Mouse (Mus musculus) MEL (cell line): ENCODE measurements around the gene Rps15a. TPM values are rescaled to one million over a fixed set of nuclear protein-coding genes. Genes with fewer than 3 reads are reported as not detected.
A peak's percentile ranks its signal among the peaks of the same experiment; 100 is the strongest.

Experiments used
- DNase-seq: peaks from one replicate; pipeline ENCODE4 v3.0.0; 2011; ENCODE audit warnings: low read depth, low spot score
- H3K27ac ChIP-seq: 2 replicates; pipeline ENCODE4 v1.5.1; 2012; ENCODE audit warnings: low read depth, mild to moderate bottlenecking, control low read depth, low read length, moderate library complexity; ENCODE audit not compliant: control insufficient read depth
- H3K27me3 ChIP-seq, 2 experiments: fragments of 150-350 bp in 1 of 2; sonication (generic) in 1 of 2; 2 replicates each; pipeline ENCODE4 v1.6.1; 2012; ENCODE audit warnings: low read length in 2 of 2, mild to moderate bottlenecking in 2 of 2, improper control_type of control experiment in 1 of 2, moderate library complexity in 1 of 2; ENCODE audit not compliant: insufficient read depth in 2 of 2, control insufficient read depth in 1 of 2
- H3K36me3 ChIP-seq, 2 experiments: 2 replicates each; pipeline ENCODE4 v1.6.1; 2012 to 2014; ENCODE audit warnings: low read length in 2 of 2, improper control_type of control experiment in 1 of 2, inconsistent platforms in 1 of 2, mild to moderate bottlenecking in 1 of 2; ENCODE audit not compliant: insufficient read depth in 2 of 2, control insufficient read depth in 1 of 2
- H3K4me1 ChIP-seq, 2 experiments: fragments of 150-350 bp in 1 of 2; sonication (generic) in 1 of 2; 2 replicates each; pipeline ENCODE4 v1.6.1; 2012; ENCODE audit warnings: low read length in 2 of 2, improper control_type of control experiment in 1 of 2, mild to moderate bottlenecking in 1 of 2; ENCODE audit not compliant: insufficient read depth in 2 of 2, control insufficient read depth in 1 of 2
- H3K4me3 ChIP-seq, 2 experiments: fragments of 150-350 bp in 1 of 2; sonication (generic) in 1 of 2; 2 replicates each; pipeline ENCODE4 v1.5.1; 2012; ENCODE audit warnings: low read depth in 2 of 2, low read length in 2 of 2, mild to moderate bottlenecking in 2 of 2, moderate library complexity in 2 of 2, control low read depth in 1 of 2, improper control_type of control experiment in 1 of 2; ENCODE audit not compliant: control insufficient read depth in 1 of 2, insufficient read depth in 1 of 2
- H3K79me2 ChIP-seq: 2 replicates; pipeline ENCODE4 v1.6.1; 2012; ENCODE audit warnings: mild to moderate bottlenecking, low read length, moderate library complexity; ENCODE audit not compliant: control insufficient read depth, poor library complexity, insufficient read depth
- H3K9ac ChIP-seq: 2 replicates; pipeline ENCODE4 v1.6.1; 2012; ENCODE audit warnings: low read depth, mild to moderate bottlenecking, control low read depth, low read length, moderate library complexity; ENCODE audit not compliant: control insufficient read depth, poor library complexity, severe bottlenecking
- H3K9me3 ChIP-seq: fragments of 150-350 bp; sonication (generic); replicated peaks from 2 replicates; pipeline ENCODE4 v1.6.1; 2012; ENCODE audit warnings: mild to moderate bottlenecking, low read length, improper control_type of control experiment, moderate library complexity; ENCODE audit not compliant: insufficient read depth
- CHD2 ChIP-seq: IDR thresholded peaks from 2 replicates; pipeline ENCODE4 v1.6.1; 2011; ENCODE audit warnings: low read length, improper control_type of control experiment
- CTCF ChIP-seq, 3 experiments: IDR thresholded peaks in 2 of 3; conservative IDR thresholded peaks in 1 of 3; 2 replicates each; pipeline ENCODE4 v1.5.1; 2011 to 2012; ENCODE audit warnings: low read length in 3 of 3, low read depth in 2 of 3, mild to moderate bottlenecking in 2 of 3, improper control_type of control experiment in 1 of 3, inconsistent platforms in 1 of 3, mixed read lengths in 1 of 3, moderate library complexity in 1 of 3; ENCODE audit not compliant: control insufficient read depth in 1 of 3, insufficient read depth in 1 of 3, poor library complexity in 1 of 3, severe bottlenecking in 1 of 3
- ETS1 ChIP-seq: IDR thresholded peaks from 2 replicates; pipeline ENCODE4 v1.6.1; 2012; ENCODE audit warnings: low read depth, mild to moderate bottlenecking, inconsistent platforms, low read length, improper control_type of control experiment, moderate library complexity
- GABPA ChIP-seq: IDR thresholded peaks from 2 replicates; pipeline ENCODE4 v1.6.1; 2012; ENCODE audit warnings: low read depth, mild to moderate bottlenecking, inconsistent platforms, low read length, improper control_type of control experiment, moderate library complexity
- MAX ChIP-seq: IDR thresholded peaks from 2 replicates; pipeline ENCODE4 v1.6.1; 2011; ENCODE audit warnings: low read length, improper control_type of control experiment
- MYB ChIP-seq: IDR thresholded peaks from 2 replicates; pipeline ENCODE4 v1.6.1; 2011; ENCODE audit warnings: mild to moderate bottlenecking, low read depth, low read length, improper control_type of control experiment
- MYC ChIP-seq: IDR thresholded peaks from 2 replicates; pipeline ENCODE4 v1.6.1; 2011; ENCODE audit warnings: low read depth, mild to moderate bottlenecking, low read length, improper control_type of control experiment, moderate library complexity
- NRF1 ChIP-seq: IDR thresholded peaks from 2 replicates; pipeline ENCODE4 v1.6.1; 2014; ENCODE audit warnings: low read depth, mild to moderate bottlenecking, inconsistent platforms, low read length, improper control_type of control experiment, moderate library complexity; ENCODE audit not compliant: poor library complexity, insufficient read depth, severe bottlenecking
- RAD21 ChIP-seq: IDR thresholded peaks from 2 replicates; pipeline ENCODE4 v1.6.1; 2011; ENCODE audit warnings: mild to moderate bottlenecking, low read depth, low read length, improper control_type of control experiment
- SMC3 ChIP-seq: IDR thresholded peaks from 2 replicates; pipeline ENCODE4 v1.6.1; 2011; ENCODE audit warnings: low read depth, low read length, improper control_type of control experiment
- USF2 ChIP-seq, 2 experiments: IDR thresholded peaks; 2 replicates each; pipeline ENCODE4 v1.6.1; 2011 to 2012; ENCODE audit warnings: improper control_type of control experiment in 2 of 2, low read length in 2 of 2, borderline replicate concordance in 1 of 2, inconsistent platforms in 1 of 2, low read depth in 1 of 2, mild to moderate bottlenecking in 1 of 2; ENCODE audit not compliant: insufficient read depth in 1 of 2
- ZC3H11A ChIP-seq: IDR thresholded peaks from 2 replicates; pipeline ENCODE4 v1.6.1; 2012; ENCODE audit warnings: low read depth, mild to moderate bottlenecking, inconsistent platforms, low read length, improper control_type of control experiment
- polyA plus RNA-seq, 2 experiments: library from polyadenylated mRNA; stranded (reverse) in 1 of 2; unstranded in 1 of 2; fragments of >175 nt in 1 of 2; fragments of >200 nt in 1 of 2; gene quantifications; 2 replicates each; pipeline versions ENCODE4 v1.2.1 to v1.2.4; 2012; ENCODE audit warnings: low replicate concordance in 2 of 2, low read depth in 1 of 2; ENCODE audit not compliant: insufficient read length in 2 of 2, insufficient read depth in 1 of 2, missing spikeins in 1 of 2
- total RNA-seq: library from RNA; depleted of rRNA; stranded (reverse); fragments of 300-350 nt; gene quantifications from 2 replicates; pipeline ENCODE4 v1.2.3, GENCODE M21; 2012; rRNA removed

Rps15a gene
- total and polyA plus RNA-seq, 3 experiments, result 589 to 2,420 TPM; not detected in 1

GRCm38 (mm10) chr7:118079097-118079496 is 36.9 kb downstream of the Rps15a start:
- no peaks in the 10 kb centered on the region for H3K79me2 ChIP-seq
- no peaks in the 10 kb centered on the region for H3K36me3 ChIP-seq
- H3K4me1 ChIP-seq, result no peaks in the 10 kb centered on the region
- no peak overlapping the region for H3K27ac ChIP-seq
- H3K9me3 ChIP-seq, result no peaks in the 10 kb centered on the region
- no peaks in the 10 kb centered on the region for H3K27me3 ChIP-seq
- peak; percentile 38 for DNase-seq
- TF ChIP-seq MAX (no peak), GABPA (no peak), RAD21 (peak; percentile 24), CTCF (IDR thresholded peaks at IDR 0.05 in 2 of 3, conservative IDR thresholded peaks at IDR 0.05 in 1 of 3; ENCODE audit: control insufficient read depth in 1 of 3, insufficient read depth in 1 of 3, low read depth in 2 of 3, low read length in 3 of 3, poor library complexity in 1 of 3, severe bottlenecking in 1 of 3) (peak; percentile 21 to 48 (median 44); a peak in 5 of 6 replicates), SMC3 (peak; percentile 51), ZC3H11A (peak; percentile 22; the same call in 1 of the 2 replicates)
- H3K4me3 ChIP-seq, result no peak overlapping the region
- no peak overlapping the region for H3K9ac ChIP-seq

GRCm38 (mm10) chr7:118067261-118067660 is 48.7 kb downstream of the Rps15a start:
- Histone ChIP-seq H3K79me2 (no peaks in the 10 kb centered on the region), H3K9me3 (no peaks in the 10 kb centered on the region), H3K27ac (no peak overlapping the region), H3K27me3 (no peaks in the 10 kb centered on the region), H3K36me3 (no peaks in the 10 kb centered on the region), H3K9ac (no peak overlapping the region), H3K4me3 (no peak overlapping the region), H3K4me1 (no peaks in the 10 kb centered on the region)
- DNase-seq, result no peak
- no peak for TF ChIP-seq ETS1
- TF ChIP-seq MYB, result no peak
- TF ChIP-seq MYC, result no peak
- TF ChIP-seq NRF1, result no peak
- TF ChIP-seq MAX, result no peak
- no peak for TF ChIP-seq CHD2

DNA sequence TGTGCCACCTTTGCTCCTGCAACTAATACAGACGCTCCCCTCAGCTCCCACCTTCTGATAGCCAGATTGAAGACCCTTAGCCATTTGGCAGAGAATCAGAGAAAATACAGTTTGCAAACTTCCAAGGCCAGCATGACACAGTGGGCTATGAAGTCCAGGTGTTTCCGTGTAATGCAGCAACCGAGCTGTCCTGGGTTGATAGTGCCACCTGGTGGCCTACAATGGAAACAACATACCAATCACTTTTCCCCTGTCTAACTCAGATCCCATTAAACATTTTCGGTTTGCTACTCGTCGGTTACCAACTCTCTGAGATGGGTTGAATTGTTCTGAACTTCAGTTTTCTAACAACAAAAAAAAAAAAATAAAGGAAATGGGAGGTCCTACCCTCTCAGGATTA is 59.7 kb downstream of the Rps15a start:
- Histone ChIP-seq H3K4me3 (no peak overlapping the region), H3K9ac (no peak overlapping the region), H3K27ac (no peak overlapping the region)
- DNase-seq, result peak; percentile 28
- peak; percentile 70 for TF ChIP-seq SMC3
- peak; percentile 71 for TF ChIP-seq RAD21
- peak; percentile 64 to 68 (median 68) for TF ChIP-seq CTCF (IDR thresholded peaks at IDR 0.05 in 2 of 3, conservative IDR thresholded peaks at IDR 0.05 in 1 of 3; ENCODE audit: control insufficient read depth in 1 of 3, insufficient read depth in 1 of 3, low read depth in 2 of 3, low read length in 3 of 3, poor library complexity in 1 of 3, severe bottlenecking in 1 of 3)
- no peak for TF ChIP-seq USF2 (IDR thresholded peaks at IDR 0.05; ENCODE audit: borderline replicate concordance in 1 of 2, insufficient read depth in 1 of 2, low read depth in 1 of 2, low read length in 2 of 2)
- peak; percentile 55 for TF ChIP-seq ZC3H11A
- TF ChIP-seq, all 39 proteins: peak for 4
- Histone ChIP-seq H3K9me3 (no peaks in the 10 kb centered on the region), H3K27me3 (no peaks in the 10 kb centered on the region), H3K4me1 (no peaks in the 10 kb centered on the region), H3K36me3 (no peaks in the 10 kb centered on the region), H3K79me2 (no peaks in the 10 kb centered on the region)

Other genes with a start within 250 kb of the Rps15a start
- gene Arl6ip1, start 13.5 kb upstream of the Rps15a start, total RNA-seq, result 199 and 201 TPM in 2 replicates
- 100 to 1,000 TPM in 1 of 2 experiments, 10 to 100 TPM in 1; 89.7 to 188 TPM for gene Arl6ip1, start 13.5 kb upstream of the Rps15a start, polyA plus RNA-seq
- gene Smg1, start 127.5 kb upstream of the Rps15a start, total RNA-seq, result 24.2 and 26.6 TPM in 2 replicates
- gene Smg1, start 127.5 kb upstream of the Rps15a start, polyA plus RNA-seq, result 10 to 100 TPM; 32.6 to 49.6 TPM